Mouse (Mus musculus) bone marrow, adult 2 months (tissue): ENCODE data around the gene Pim1.

Experiments
- CTCF ChIP-seq: fragments of 200-500 bp; IDR thresholded peaks from 2 replicates; pipeline ENCODE4 v1.5.1; 2011; ENCODE audit warnings: low read length, control low read depth; ENCODE audit not compliant: control insufficient read depth, insufficient read depth
- POLR2A ChIP-seq: fragments of 200-500 bp; IDR thresholded peaks from 2 replicates; pipeline ENCODE4 v1.6.1; 2011; ENCODE audit warnings: low read depth, mild to moderate bottlenecking, control low read depth, low read length, borderline replicate concordance; ENCODE audit not compliant: control insufficient read depth

- no peak for TF ChIP-seq POLR2A
- TF ChIP-seq CTCF = no peak
Measured at GRCm38 (mm10) chr17:29502005-29502668, 11.6 kb downstream of the Pim1 start.
